Mouse (Mus musculus) lung, adult 18-20 months (tissue): ENCODE results near the gene Olfr735.
A peak's percentile ranks its signal among the peaks of the same experiment; 100 is the strongest.

Experiments
- DNase-seq, 2 experiments: peaks; one replicate each; pipeline ENCODE4 v3.0.0; 2022; ENCODE audit warnings: mixed read lengths in 2 of 2

Olfr735 gene

GRCm38 (mm10) chr14:50348796-50349195, at the start of gene Olfr735:
Olfr735 (minus strand) TSS chr14:50348872.
- no peak for DNase-seq

- DNase-seq: no peak
Measured at GRCm38 (mm10) chr14:50380863-50381262, 32.2 kb upstream of the Olfr735 start, which contains the start of gene Olfr736. Olfr736 (plus strand) TSS chr14:50381163.

GRCm38 (mm10) chr14:50363561-50363960, 14.9 kb upstream of the Olfr735 start:
- DNase-seq: no peak

GRCm38 (mm10) chr14:50360480-50360879, 11.8 kb upstream of the Olfr735 start:
- no peak for DNase-seq

- no peak for DNase-seq
Measured at GRCm38 (mm10) chr14:50357593-50357992, 8.9 kb upstream of the Olfr735 start, which contains the start of gene Tlr11. Tlr11 (plus strand) TSS chr14:50357914.

- DNase-seq: no peak
Measured at GRCm38 (mm10) chr14:50356725-50357124, 8.1 kb upstream of the Olfr735 start.

GRCm38 (mm10) chr14:50352438-50352837, 3.8 kb upstream of the Olfr735 start:
- peak in 1 of 2 experiments; percentile 7 for DNase-seq

- no peak for DNase-seq
Measured at GRCm38 (mm10) chr14:50326661-50327060, 22.0 kb downstream of the Olfr735 start, which contains the start of gene Olfr734. Olfr734 (minus strand) TSS chr14:50326761.

GRCm38 (mm10) chr14:50301422-50301821, 47.2 kb downstream of the Olfr735 start, which contains the start of gene Olfr733:
Olfr733 (minus strand) TSS chr14:50301522.
- DNase-seq: no peak
